Mouse (Mus musculus): ENCODE measurements around the gene Plin5. TPM values are rescaled to one million over a fixed set of nuclear protein-coding genes. Genes with fewer than 3 reads are reported as not detected.
"Not testable (repeated sequence)": the region's sequence is repeated elsewhere in the genome, so short reads cannot be mapped to it uniquely, and the experiment has no call there.

The Plin5 gene
- total RNA-seq, 1 experiment = 1.4 TPM

GRCm38 (mm10) chr17:56092312-56092711 lies 25.1 kb downstream of the Plin5 start:
- Histone ChIP-seq H3K27ac (ENCODE audit: insufficient read depth, low read depth, low read length, poor library complexity, severe bottlenecking) (no peak overlapping the region), H3K9ac (ENCODE audit: insufficient read depth, low read depth, low read length, poor library complexity, severe bottlenecking) (no peak overlapping the region), H3K4me3 (ENCODE audit: insufficient read depth in 1 of 2, low read depth in 1 of 2, low read length in 2 of 2, poor library complexity in 1 of 2, severe bottlenecking in 1 of 2) (no peak overlapping the region), H3K9me3 (ENCODE audit: control insufficient read depth, insufficient read depth, low read depth, low read length) (no peaks in the 10 kb centered on the region), H3K36me3 (ENCODE audit: control insufficient read depth, insufficient read depth, low read length, poor library complexity, severe bottlenecking) (peaks cover 30% of the 10 kb centered on the region), H3K4me1 (ENCODE audit: control insufficient read depth in 2 of 2, insufficient read depth in 2 of 2, low read length in 2 of 2, poor library complexity in 1 of 2) (no peaks in the 10 kb centered on the region)
- DNase-seq (ENCODE audit: low read depth, low spot score) = no peak
- in situ Hi-C loops (cut with MboI; ENCODE audit: low sequenced_read_pairs in 2 of 2, unreplicated experiment in 2 of 2) = no loop called here
- TF ChIP-seq MAFK (IDR thresholded peaks at IDR 0.05; ENCODE audit: insufficient read depth, low read depth, low read length) (no peak), ZNF384 (IDR thresholded peaks at IDR 0.05; ENCODE audit: low read depth, low read length) (peak; percentile 98)

- in situ Hi-C loops (cut with MboI; ENCODE audit: low sequenced_read_pairs in 2 of 2, unreplicated experiment in 2 of 2) = no loop called here
- TF ChIP-seq ZC3H11A (IDR thresholded peaks at IDR 0.05; ENCODE audit: borderline replicate concordance, low read depth, low read length) (no peak), CHD2 (IDR thresholded peaks at IDR 0.05; ENCODE audit: low read depth, low read length) (peak; percentile 86)
Measured at GRCm38 (mm10) chr17:56080781-56081585, 36.4 kb downstream of the Plin5 start.

DNA sequence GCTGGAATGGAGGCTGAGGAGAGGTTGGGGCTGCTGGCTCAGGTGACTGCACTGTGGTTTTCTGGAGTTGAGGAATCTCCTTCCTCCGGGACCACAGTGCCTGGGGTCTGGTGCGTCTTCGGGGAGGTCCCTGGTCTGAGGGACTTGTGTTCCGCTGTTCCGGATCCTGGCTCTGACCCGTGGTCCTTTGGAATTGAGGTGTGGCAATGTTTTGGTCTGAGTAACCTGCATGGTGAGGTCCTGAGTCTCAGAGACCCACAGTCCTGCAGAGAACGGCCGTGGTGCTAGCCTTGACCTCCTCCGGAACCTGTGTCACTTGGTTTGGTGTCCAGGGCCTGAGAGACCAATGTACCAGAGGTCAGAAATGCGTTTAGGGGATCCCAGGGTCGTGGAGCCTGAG lies 37.5 kb downstream of the Plin5 start:
- Histone ChIP-seq H3K4me3 (ENCODE audit: insufficient read depth in 1 of 2, low read depth in 1 of 2, low read length in 2 of 2, poor library complexity in 1 of 2, severe bottlenecking in 1 of 2) (peak overlapping the region; percentile 95 to 97), H3K27ac (ENCODE audit: insufficient read depth, low read depth, low read length, poor library complexity, severe bottlenecking) (no peak overlapping the region), H3K9me3 (ENCODE audit: control insufficient read depth, insufficient read depth, low read depth, low read length) (no peaks in the 10 kb centered on the region), H3K36me3 (ENCODE audit: control insufficient read depth, insufficient read depth, low read length, poor library complexity, severe bottlenecking) (peaks cover 12% of the 10 kb centered on the region), H3K9ac (ENCODE audit: insufficient read depth, low read depth, low read length, poor library complexity, severe bottlenecking) (peak overlapping the region; percentile 93), H3K4me1 (ENCODE audit: control insufficient read depth in 2 of 2, insufficient read depth in 2 of 2, low read length in 2 of 2, poor library complexity in 1 of 2) (peaks cover 0 to 8% of the 10 kb centered on the region in 2 experiments; a peak in 2 of 4 replicates)
- TF ChIP-seq ZNF384 (IDR thresholded peaks at IDR 0.05; ENCODE audit: low read depth, low read length) = no peak
- no peak for TF ChIP-seq HCFC1 (IDR thresholded peaks at IDR 0.05; ENCODE audit: borderline replicate concordance, insufficient read depth, low read length)
- no peak for TF ChIP-seq ZC3H11A (IDR thresholded peaks at IDR 0.05; ENCODE audit: borderline replicate concordance, low read depth, low read length)
- no peak for TF ChIP-seq MAFK (IDR thresholded peaks at IDR 0.05; ENCODE audit: insufficient read depth, low read depth, low read length)
- TF ChIP-seq CHD2 (IDR thresholded peaks at IDR 0.05; ENCODE audit: low read depth, low read length) = no peak
- in situ Hi-C loops (cut with MboI; ENCODE audit: low sequenced_read_pairs in 2 of 2, unreplicated experiment in 2 of 2) = no loop called here
- DNase-seq (ENCODE audit: low read depth, low spot score) = no peak

More at GRCm38 (mm10) chr17:56080781-56081585, 36.4 kb downstream of the Plin5 start:
- Histone ChIP-seq H3K9me3 (ENCODE audit: control insufficient read depth, insufficient read depth, low read depth, low read length) (no peaks in the 10 kb centered on the region), H3K36me3 (ENCODE audit: control insufficient read depth, insufficient read depth, low read length, poor library complexity, severe bottlenecking) (peaks cover 16% of the 10 kb centered on the region), H3K4me1 (ENCODE audit: control insufficient read depth in 2 of 2, insufficient read depth in 2 of 2, low read length in 2 of 2, poor library complexity in 1 of 2) (peaks cover 0 to 7% of the 10 kb centered on the region in 2 experiments; a peak in 2 of 4 replicates), H3K4me3 (ENCODE audit: insufficient read depth in 1 of 2, low read depth in 1 of 2, low read length in 2 of 2, poor library complexity in 1 of 2, severe bottlenecking in 1 of 2) (peak overlapping the region; percentile 95 to 97), H3K27ac (ENCODE audit: insufficient read depth, low read depth, low read length, poor library complexity, severe bottlenecking) (no peak overlapping the region), H3K9ac (ENCODE audit: insufficient read depth, low read depth, low read length, poor library complexity, severe bottlenecking) (peak overlapping the region; percentile 93)
- DNase-seq (ENCODE audit: low read depth, low spot score) = peak; percentile 82

DNA sequence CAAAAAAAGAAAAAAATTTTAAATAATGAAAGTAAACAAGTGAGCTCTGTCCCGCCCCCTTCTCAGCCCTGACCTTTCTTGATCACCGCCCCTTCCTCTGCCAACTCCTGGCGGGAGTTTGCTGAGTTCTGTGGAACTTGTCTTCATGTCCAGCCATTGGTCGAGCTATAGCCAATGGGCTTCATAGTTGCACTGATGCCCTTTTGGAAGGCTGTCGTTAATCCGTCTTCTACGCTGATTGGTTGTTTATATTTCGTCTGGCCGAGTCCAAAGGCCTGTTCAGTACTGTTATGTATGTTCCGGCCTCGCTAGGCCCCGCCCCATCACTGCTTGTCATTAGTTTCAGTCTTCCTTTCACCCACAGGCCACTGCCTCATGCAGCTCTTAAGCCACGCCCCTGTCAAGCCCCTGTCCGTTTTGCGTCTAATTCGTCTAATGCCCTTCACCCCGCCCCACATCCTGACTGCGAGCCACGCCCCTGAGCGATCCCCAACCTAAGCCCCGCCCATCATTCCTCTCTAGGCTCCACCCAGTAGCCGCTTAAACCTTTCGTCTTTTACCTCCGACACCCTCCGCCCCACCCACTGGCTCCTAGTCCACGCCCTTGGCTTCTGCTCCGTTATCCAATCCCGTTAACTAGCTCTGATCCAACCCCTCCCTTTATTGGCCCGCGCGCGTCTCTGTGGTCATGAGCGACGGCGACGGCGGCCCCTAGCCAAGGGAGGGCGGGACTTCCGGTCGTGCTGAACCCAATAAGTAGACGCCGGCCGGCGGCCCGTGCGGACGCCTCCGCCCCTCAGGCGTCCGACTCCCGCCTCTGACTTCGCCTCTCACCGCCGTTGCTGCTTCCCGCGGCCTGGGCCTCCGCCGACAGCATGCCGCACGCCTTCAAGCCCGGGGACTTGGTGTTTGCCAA lies 38.3 kb downstream of the Plin5 start, which contains the start of gene Hdgfl2:
Gene Hdgfl2 (plus strand): TSS at position 755 of the 916 bp plus-strand sequence.
- Histone ChIP-seq H3K4me1 (ENCODE audit: control insufficient read depth in 2 of 2, insufficient read depth in 2 of 2, low read length in 2 of 2, poor library complexity in 1 of 2) (peaks cover 0 to 8% of the 10 kb centered on the region in 2 experiments; a peak in 2 of 4 replicates), H3K36me3 (ENCODE audit: control insufficient read depth, insufficient read depth, low read length, poor library complexity, severe bottlenecking) (peaks cover 12% of the 10 kb centered on the region), H3K4me3 (ENCODE audit: insufficient read depth in 1 of 2, low read depth in 1 of 2, low read length in 2 of 2, poor library complexity in 1 of 2, severe bottlenecking in 1 of 2) (peak within 1 kb of the TSS; percentile 95 to 97), H3K27ac (ENCODE audit: insufficient read depth, low read depth, low read length, poor library complexity, severe bottlenecking) (peak within 1 kb of the TSS; percentile 15; the same call in 1 of the 2 replicates), H3K9me3 (ENCODE audit: control insufficient read depth, insufficient read depth, low read depth, low read length) (no peaks in the 10 kb centered on the region), H3K9ac (ENCODE audit: insufficient read depth, low read depth, low read length, poor library complexity, severe bottlenecking) (peak within 1 kb of the TSS; percentile 93)
- in situ Hi-C loops (cut with MboI; ENCODE audit: low sequenced_read_pairs in 2 of 2, unreplicated experiment in 2 of 2) = no loop called here
- DNase-seq (ENCODE audit: low read depth, low spot score) = peak; percentile 100
- no peak for TF ChIP-seq ZNF384 (IDR thresholded peaks at IDR 0.05; ENCODE audit: low read depth, low read length)
- TF ChIP-seq CHD2 (IDR thresholded peaks at IDR 0.05; ENCODE audit: low read depth, low read length) = peak; percentile 88

DNA sequence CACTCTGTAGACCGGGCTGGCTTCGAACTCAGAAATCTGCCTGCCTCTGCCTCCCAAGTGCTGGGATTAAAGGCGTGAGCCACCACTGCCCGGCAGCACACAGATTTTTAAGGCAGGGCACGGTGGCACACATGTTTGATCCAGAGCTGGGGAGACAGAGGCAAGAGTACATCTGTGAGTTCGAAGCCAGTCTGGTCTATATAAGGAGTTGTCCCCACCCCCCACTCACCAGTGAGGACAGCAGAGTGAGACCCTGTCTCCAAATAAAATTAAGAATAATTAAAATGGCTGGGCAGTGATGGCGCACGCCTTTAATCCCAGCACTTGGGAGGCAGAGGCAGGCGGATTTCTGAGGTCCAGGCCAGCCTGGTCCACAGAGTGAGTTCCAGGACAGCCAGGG lies 39.0 kb downstream of the Plin5 start:
- Histone ChIP-seq H3K4me1 (ENCODE audit: control insufficient read depth in 2 of 2, insufficient read depth in 2 of 2, low read length in 2 of 2, poor library complexity in 1 of 2) (peaks cover 0 to 11% of the 10 kb centered on the region in 2 experiments; a peak in 2 of 4 replicates), H3K9ac (ENCODE audit: insufficient read depth, low read depth, low read length, poor library complexity, severe bottlenecking) (peak overlapping the region; percentile 40; the same call in 1 of the 2 replicates), H3K4me3 (ENCODE audit: insufficient read depth in 1 of 2, low read depth in 1 of 2, low read length in 2 of 2, poor library complexity in 1 of 2, severe bottlenecking in 1 of 2) (peak overlapping the region in 1 of 2 experiments; percentile 57; a peak in 2 of 4 replicates), H3K27ac (ENCODE audit: insufficient read depth, low read depth, low read length, poor library complexity, severe bottlenecking) (0 out of 2 replicates have a peak overlapping the region, but pooled peaks have one; percentile 15)
- H3K9me3 ChIP-seq (ENCODE audit: control insufficient read depth, insufficient read depth, low read depth, low read length); H3K36me3 ChIP-seq (ENCODE audit: control insufficient read depth, insufficient read depth, low read length, poor library complexity, severe bottlenecking); DNase-seq (ENCODE audit: low read depth, low spot score); in situ Hi-C loops (cut with MboI; ENCODE audit: low sequenced_read_pairs in 2 of 2, unreplicated experiment in 2 of 2): not testable (repeated sequence)

Data from ES-E14 (cell line).